Mouse (Mus musculus) MEL (cell line): ENCODE measurements around the gene Uba2. TPM values are rescaled to one million over a fixed set of nuclear protein-coding genes. Genes with fewer than 3 reads are reported as not detected.

Experiments used
- DNase-seq: peaks from one replicate; pipeline ENCODE4 v3.0.0; 2011; ENCODE audit warnings: low read depth, low spot score
- H3K27ac ChIP-seq: 2 replicates; pipeline ENCODE4 v1.5.1; 2012; ENCODE audit warnings: low read depth, mild to moderate bottlenecking, control low read depth, low read length, moderate library complexity; ENCODE audit not compliant: control insufficient read depth
- H3K27me3 ChIP-seq, 2 experiments: fragments of 150-350 bp in 1 of 2; sonication (generic) in 1 of 2; 2 replicates each; pipeline ENCODE4 v1.6.1; 2012; ENCODE audit warnings: low read length in 2 of 2, mild to moderate bottlenecking in 2 of 2, improper control_type of control experiment in 1 of 2, moderate library complexity in 1 of 2; ENCODE audit not compliant: insufficient read depth in 2 of 2, control insufficient read depth in 1 of 2
- H3K36me3 ChIP-seq, 2 experiments: 2 replicates each; pipeline ENCODE4 v1.6.1; 2012 to 2014; ENCODE audit warnings: low read length in 2 of 2, improper control_type of control experiment in 1 of 2, inconsistent platforms in 1 of 2, mild to moderate bottlenecking in 1 of 2; ENCODE audit not compliant: insufficient read depth in 2 of 2, control insufficient read depth in 1 of 2
- H3K4me1 ChIP-seq, 2 experiments: fragments of 150-350 bp in 1 of 2; sonication (generic) in 1 of 2; 2 replicates each; pipeline ENCODE4 v1.6.1; 2012; ENCODE audit warnings: low read length in 2 of 2, improper control_type of control experiment in 1 of 2, mild to moderate bottlenecking in 1 of 2; ENCODE audit not compliant: insufficient read depth in 2 of 2, control insufficient read depth in 1 of 2
- H3K4me3 ChIP-seq, 2 experiments: fragments of 150-350 bp in 1 of 2; sonication (generic) in 1 of 2; 2 replicates each; pipeline ENCODE4 v1.5.1; 2012; ENCODE audit warnings: low read depth in 2 of 2, low read length in 2 of 2, mild to moderate bottlenecking in 2 of 2, moderate library complexity in 2 of 2, control low read depth in 1 of 2, improper control_type of control experiment in 1 of 2; ENCODE audit not compliant: control insufficient read depth in 1 of 2, insufficient read depth in 1 of 2
- H3K79me2 ChIP-seq: 2 replicates; pipeline ENCODE4 v1.6.1; 2012; ENCODE audit warnings: mild to moderate bottlenecking, low read length, moderate library complexity; ENCODE audit not compliant: control insufficient read depth, poor library complexity, insufficient read depth
- H3K9ac ChIP-seq: 2 replicates; pipeline ENCODE4 v1.6.1; 2012; ENCODE audit warnings: low read depth, mild to moderate bottlenecking, control low read depth, low read length, moderate library complexity; ENCODE audit not compliant: control insufficient read depth, poor library complexity, severe bottlenecking
- H3K9me3 ChIP-seq: fragments of 150-350 bp; sonication (generic); replicated peaks from 2 replicates; pipeline ENCODE4 v1.6.1; 2012; ENCODE audit warnings: mild to moderate bottlenecking, low read length, improper control_type of control experiment, moderate library complexity; ENCODE audit not compliant: insufficient read depth
- BHLHE40 ChIP-seq: IDR thresholded peaks from 2 replicates; pipeline ENCODE4 v1.6.1; 2012; ENCODE audit warnings: low read depth, mild to moderate bottlenecking, inconsistent platforms, low read length, improper control_type of control experiment, borderline replicate concordance
- ETS1 ChIP-seq: IDR thresholded peaks from 2 replicates; pipeline ENCODE4 v1.6.1; 2012; ENCODE audit warnings: low read depth, mild to moderate bottlenecking, inconsistent platforms, low read length, improper control_type of control experiment, moderate library complexity
- HCFC1 ChIP-seq: IDR thresholded peaks from 2 replicates; pipeline ENCODE4 v1.6.1; 2012; ENCODE audit warnings: low read depth, mild to moderate bottlenecking, inconsistent platforms, low read length, improper control_type of control experiment, moderate library complexity
- KAT2A ChIP-seq: conservative IDR thresholded peaks from 2 replicates; pipeline ENCODE4 v1.6.1; 2012; ENCODE audit warnings: low read depth, low read length, improper control_type of control experiment, inconsistent platforms
- MAFK ChIP-seq: IDR thresholded peaks from 2 replicates; pipeline ENCODE4 v1.6.1; 2011; ENCODE audit warnings: low read depth, mild to moderate bottlenecking, low read length, improper control_type of control experiment, borderline replicate concordance
- MAX ChIP-seq: IDR thresholded peaks from 2 replicates; pipeline ENCODE4 v1.6.1; 2011; ENCODE audit warnings: low read length, improper control_type of control experiment
- MEF2A ChIP-seq: IDR thresholded peaks from 2 replicates; pipeline ENCODE4 v1.6.1; 2014; ENCODE audit warnings: low read depth, mild to moderate bottlenecking, inconsistent platforms, low read length, improper control_type of control experiment; ENCODE audit not compliant: poor library complexity, insufficient replicate concordance, severe bottlenecking; ENCODE audit errors: extremely low read depth
- MXI1 ChIP-seq: IDR thresholded peaks from 2 replicates; pipeline ENCODE4 v1.6.1; 2011; ENCODE audit warnings: mild to moderate bottlenecking, low read depth, low read length, improper control_type of control experiment
- NELFE ChIP-seq: IDR thresholded peaks from 2 replicates; pipeline ENCODE4 v1.6.1; 2011; ENCODE audit warnings: low read depth, low read length, improper control_type of control experiment
- POLR2AphosphoS5 ChIP-seq: IDR thresholded peaks from 2 replicates; pipeline ENCODE4 v1.6.1; 2012; ENCODE audit warnings: low read depth, borderline replicate concordance, mild to moderate bottlenecking, inconsistent platforms, low read length, moderate library complexity, mixed read lengths
- RAD21 ChIP-seq: IDR thresholded peaks from 2 replicates; pipeline ENCODE4 v1.6.1; 2011; ENCODE audit warnings: mild to moderate bottlenecking, low read depth, low read length, improper control_type of control experiment
- RCOR1 ChIP-seq: IDR thresholded peaks from 2 replicates; pipeline ENCODE4 v1.6.1; 2012; ENCODE audit warnings: low read depth, mild to moderate bottlenecking, inconsistent platforms, low read length, improper control_type of control experiment
- TBP ChIP-seq: IDR thresholded peaks from 2 replicates; pipeline ENCODE4 v1.8.0; 2011; ENCODE audit warnings: low read depth, low read length, improper control_type of control experiment
- UBTF ChIP-seq: IDR thresholded peaks from 2 replicates; pipeline ENCODE4 v1.6.1; 2012; ENCODE audit warnings: low read depth, mild to moderate bottlenecking, inconsistent platforms, low read length, improper control_type of control experiment, moderate library complexity, borderline replicate concordance; ENCODE audit not compliant: insufficient read depth
- USF1 ChIP-seq: IDR thresholded peaks from 2 replicates; pipeline ENCODE4 v1.6.1; 2014; ENCODE audit warnings: low read depth, mild to moderate bottlenecking, inconsistent platforms, low read length, improper control_type of control experiment, moderate library complexity
- ZNF384 ChIP-seq: IDR thresholded peaks from 2 replicates; pipeline ENCODE4 v1.6.1; 2012; ENCODE audit warnings: low read depth, mild to moderate bottlenecking, inconsistent platforms, low read length, improper control_type of control experiment
- polyA plus RNA-seq, 2 experiments: library from polyadenylated mRNA; stranded (reverse) in 1 of 2; unstranded in 1 of 2; fragments of >175 nt in 1 of 2; fragments of >200 nt in 1 of 2; gene quantifications; 2 replicates each; pipeline versions ENCODE4 v1.2.1 to v1.2.4; 2012; ENCODE audit warnings: low replicate concordance in 2 of 2, low read depth in 1 of 2; ENCODE audit not compliant: insufficient read length in 2 of 2, insufficient read depth in 1 of 2, missing spikeins in 1 of 2
- total RNA-seq: library from RNA; depleted of rRNA; stranded (reverse); fragments of 300-350 nt; gene quantifications from 2 replicates; pipeline ENCODE4 v1.2.3, GENCODE M21; 2012

Uba2 gene
- total and polyA plus RNA-seq, 3 experiments: 201 to 207 TPM; not detected in 1

DNA sequence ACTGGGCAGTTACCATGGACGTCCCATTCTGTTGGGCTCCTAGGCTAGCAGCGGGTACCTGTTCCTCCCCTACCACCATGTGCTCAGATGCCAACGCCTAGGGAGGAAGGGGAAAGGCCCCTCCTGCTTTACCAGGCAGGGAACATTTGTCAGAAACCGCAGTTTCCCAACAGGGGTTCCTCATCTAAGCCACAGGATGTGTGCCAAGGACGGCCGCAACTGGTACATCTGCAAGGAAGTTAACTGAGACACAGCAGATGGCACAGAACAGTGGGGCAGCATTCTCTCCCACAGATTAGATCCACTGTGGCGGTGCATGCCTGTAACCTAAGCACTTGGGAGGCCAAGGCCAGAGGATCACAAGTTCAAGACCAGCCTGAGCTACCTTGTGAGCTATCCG is 45.2 kb upstream of the Uba2 start:
- H3K36me3 ChIP-seq: peaks cover 0 to 30% of the 10 kb centered on the region in 2 experiments; a peak in 2 of 4 replicates
- H3K27me3 ChIP-seq: no peaks in the 10 kb centered on the region
- no peaks in the 10 kb centered on the region for H3K4me1 ChIP-seq

DNA sequence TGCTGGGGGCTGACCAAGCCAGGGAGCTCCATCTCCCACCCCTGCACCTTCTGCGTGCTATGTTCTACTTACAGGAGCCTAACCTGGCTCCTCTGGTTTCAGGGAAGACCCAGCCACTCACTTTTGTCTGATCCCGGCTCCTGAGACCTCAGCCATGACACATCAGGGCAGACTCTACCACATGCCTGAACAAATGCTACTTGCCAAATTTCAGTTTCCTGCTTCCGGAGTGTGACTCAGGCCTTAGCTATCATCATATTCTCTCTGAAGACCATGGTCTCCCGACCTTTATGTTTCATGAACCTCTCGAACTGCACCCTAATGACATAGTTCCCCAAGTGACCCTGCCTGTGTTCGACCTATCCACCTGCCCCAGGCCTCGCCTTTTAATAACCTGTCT is 43.9 kb upstream of the Uba2 start:
- H3K36me3 ChIP-seq: peaks cover 0 to 25% of the 10 kb centered on the region in 2 experiments; a peak in 2 of 4 replicates
- H3K9ac ChIP-seq: no peak overlapping the region
- no peak overlapping the region for H3K27ac ChIP-seq
- H3K79me2 ChIP-seq: peaks cover 2% of the 10 kb centered on the region; the same call in 1 of the 2 replicates
- H3K4me3 ChIP-seq: no peak overlapping the region
- H3K27me3 ChIP-seq: no peaks in the 10 kb centered on the region
- DNase-seq: no peak
- TF ChIP-seq TBP: no peak
- TF ChIP-seq ZNF384: no peak
- no peak for TF ChIP-seq NELFE
- TF ChIP-seq MAX: no peak
- no peak for TF ChIP-seq MXI1
- TF ChIP-seq USF1: no peak
- TF ChIP-seq UBTF: no peak
- no peak for TF ChIP-seq MEF2A
- no peak for TF ChIP-seq KAT2A
- TF ChIP-seq ETS1: no peak
- no peak for TF ChIP-seq BHLHE40
- no peaks in the 10 kb centered on the region for H3K9me3 ChIP-seq
- H3K4me1 ChIP-seq: no peaks in the 10 kb centered on the region

More for the DNA sequence above, 45.2 kb upstream of the Uba2 start:
- H3K27ac ChIP-seq: no peak overlapping the region
- H3K9ac ChIP-seq: no peak overlapping the region
- no peak for TF ChIP-seq HCFC1
- TF ChIP-seq ETS1: no peak
- TF ChIP-seq MAFK: no peak
- TF ChIP-seq MEF2A: no peak
- no peak for TF ChIP-seq KAT2A
- no peak for TF ChIP-seq RAD21
- no peak for TF ChIP-seq ZNF384
- TF ChIP-seq RCOR1: no peak
- no peak for TF ChIP-seq POLR2AphosphoS5
- H3K4me3 ChIP-seq: no peak overlapping the region
- H3K79me2 ChIP-seq: peaks cover 2% of the 10 kb centered on the region; the same call in 1 of the 2 replicates
- H3K9me3 ChIP-seq: no peaks in the 10 kb centered on the region
- no peak for DNase-seq
